Mouse (Mus musculus) olfactory bulb, adult 2 months (tissue): ENCODE data around the gene Tbc1d2b.

Experiments used
- CTCF ChIP-seq: fragments of 200-500 bp; IDR thresholded peaks from 2 replicates; pipeline ENCODE4 v1.5.1; 2012; ENCODE audit warnings: low read depth, mild to moderate bottlenecking, low read length, moderate library complexity; ENCODE audit not compliant: insufficient read depth
- POLR2A ChIP-seq: fragments of 200-500 bp; IDR thresholded peaks from 2 replicates; pipeline ENCODE4 v1.6.1; 2012; ENCODE audit warnings: mild to moderate bottlenecking, low read depth, low read length, moderate library complexity; ENCODE audit not compliant: insufficient read depth

DNA sequence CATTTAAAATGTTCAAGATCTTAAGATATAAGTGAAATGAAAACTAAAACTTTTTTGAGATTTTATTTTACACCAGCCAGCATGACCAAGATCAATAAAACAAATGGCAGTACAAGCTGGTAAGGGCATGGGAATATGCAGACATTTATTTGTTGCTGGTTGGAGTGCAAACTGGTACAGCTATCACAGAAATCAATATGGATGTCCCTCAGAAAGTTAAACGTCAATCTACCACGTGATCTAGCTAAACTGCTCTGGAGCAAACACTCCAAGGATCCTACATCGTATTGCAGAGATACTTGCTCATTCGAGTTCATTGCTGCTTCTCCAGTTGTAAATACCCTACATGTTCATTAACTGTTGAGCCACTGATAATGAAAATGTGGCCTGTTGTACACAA is 32.1 kb upstream of the Tbc1d2b start:
- TF ChIP-seq CTCF = no peak
- TF ChIP-seq POLR2A = no peak
